Mouse (Mus musculus) T-helper 17 cell (primary cell): Measurements from ENCODE around the gene Olfr716.
"Not testable (repeated sequence)": the region's sequence is repeated elsewhere in the genome, so short reads cannot be mapped to it uniquely, and the experiment has no call there.

ENCODE experiments used
- in situ Hi-C, 2 experiments: fragments of 300-600 bp; cut with MboI, MseI; formaldehyde crosslinking; loops; 1 replicate in 1 of 2; 2 replicates in 1 of 2; pipeline ENCODE4 v1.15.1; 2025; ENCODE audit warnings: high pct_unique_total_duplicates in 2 of 2

Gene Olfr716

GRCm38 (mm10) chr7:107138027-107138426, at the start of gene Olfr716:
Gene Olfr716 (plus strand): TSS chr7:107138327.
- in situ Hi-C loops = loop anchor here in 1 of 2 experiments (10.0 kb wide), 1 partner anchor 1857 kb away; no protein-coding TSS in a partner anchor

GRCm38 (mm10) chr7:107092920-107093319, 45.2 kb upstream of the Olfr716 start, which contains the start of gene Olfr17:
Gene Olfr17 (plus strand): TSS chr7:107093220.
- in situ Hi-C loops = no loop called here

GRCm38 (mm10) chr7:107110269-107110668, 27.9 kb upstream of the Olfr716 start, which contains the start of gene Olfr715b:
Gene Olfr715b (minus strand): TSS chr7:107110369.
- in situ Hi-C loops = not testable (repeated sequence)

DNA sequence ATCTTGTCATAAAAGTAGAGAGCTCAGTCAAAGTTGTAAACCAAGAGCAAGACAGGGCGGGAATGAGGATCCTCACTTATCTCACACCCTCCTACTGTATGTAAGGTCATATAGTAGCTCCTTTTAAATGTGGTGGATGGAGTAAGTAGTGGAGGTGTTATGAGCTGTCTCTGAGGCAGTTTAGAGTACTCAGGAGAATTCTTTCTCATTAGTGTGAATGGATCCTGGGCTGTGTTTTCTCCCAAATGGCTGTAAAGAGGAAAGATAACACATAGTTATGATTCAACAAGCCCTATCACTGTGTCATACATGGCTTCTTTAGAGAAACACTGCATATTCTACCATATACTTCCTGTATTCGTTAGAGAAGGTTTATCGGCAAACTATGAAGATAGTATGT, 7.1 kb upstream of the Olfr716 start, which contains the start of gene Olfr715:
Gene Olfr715 (minus strand): TSS at position 101 of the 400 bp plus-strand sequence.
- in situ Hi-C loops = loop anchor here in 1 of 2 experiments (10.0 kb wide), 1 partner anchor 1864 kb away; no protein-coding TSS in a partner anchor

DNA sequence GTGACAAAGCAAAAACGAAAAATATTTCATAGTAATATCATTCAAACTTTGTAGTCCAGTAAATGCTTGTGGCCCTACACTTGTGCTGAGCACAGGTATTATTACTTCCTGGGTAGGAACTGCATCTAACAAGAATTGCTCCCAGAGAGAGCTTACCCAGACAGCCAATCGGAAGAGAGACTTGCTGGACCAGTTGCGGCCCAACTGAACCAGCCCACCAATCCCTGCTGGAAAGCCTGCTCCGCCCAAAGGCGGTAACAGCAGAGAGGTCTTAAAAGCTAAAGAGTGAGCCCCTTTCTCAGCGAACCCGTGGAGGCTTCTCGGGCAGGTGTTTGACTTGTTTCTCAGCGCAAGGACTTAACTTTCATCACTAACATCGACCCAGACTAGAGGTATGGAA, 28.6 kb downstream of the Olfr716 start, which contains the start of gene Nlrp14:
Gene Nlrp14 (plus strand): TSS at position 301 of the 400 bp plus-strand sequence.
- in situ Hi-C loops = no loop called here

- in situ Hi-C loops = no loop called here
Observed at GRCm38 (mm10) chr7:107180406-107180805, 42.3 kb downstream of the Olfr716 start.
